Mouse (Mus musculus): Measurements from ENCODE around the gene Ccdc32.

GRCm38 (mm10) chr2:119028941-119029551 is at the start of gene Ccdc32:
- TF ChIP-seq POLR2AphosphoS2 (IDR thresholded peaks at IDR 0.05; ENCODE audit: insufficient read length, low read depth) (no peak), POLR2A (IDR thresholded peaks at IDR 0.05; ENCODE audit: insufficient read length, low read depth) (peak; percentile 27), USF1 (IDR thresholded peaks at IDR 0.05; ENCODE audit: low read depth) (no peak), MAX (IDR thresholded peaks at IDR 0.05; ENCODE audit: low read depth) (no peak), MYOG (IDR thresholded peaks at IDR 0.05; ENCODE audit: control insufficient read depth in 1 of 3, insufficient read depth in 1 of 3, insufficient read length in 2 of 3, low read depth in 2 of 3) (no peak), TCF12 (IDR thresholded peaks at IDR 0.05; ENCODE audit: insufficient read depth, poor library complexity, severe bottlenecking) (no peak)

Measured in myocyte (in vitro differentiated cells).